Mouse (Mus musculus): ENCODE measurements around the gene Fignl2. TPM values are rescaled to one million over a fixed set of nuclear protein-coding genes. Genes with fewer than 3 reads are reported as not detected.

The Fignl2 gene
- total and polyA plus RNA-seq, 3 experiments = 0.05 TPM; not detected in 2

DNA sequence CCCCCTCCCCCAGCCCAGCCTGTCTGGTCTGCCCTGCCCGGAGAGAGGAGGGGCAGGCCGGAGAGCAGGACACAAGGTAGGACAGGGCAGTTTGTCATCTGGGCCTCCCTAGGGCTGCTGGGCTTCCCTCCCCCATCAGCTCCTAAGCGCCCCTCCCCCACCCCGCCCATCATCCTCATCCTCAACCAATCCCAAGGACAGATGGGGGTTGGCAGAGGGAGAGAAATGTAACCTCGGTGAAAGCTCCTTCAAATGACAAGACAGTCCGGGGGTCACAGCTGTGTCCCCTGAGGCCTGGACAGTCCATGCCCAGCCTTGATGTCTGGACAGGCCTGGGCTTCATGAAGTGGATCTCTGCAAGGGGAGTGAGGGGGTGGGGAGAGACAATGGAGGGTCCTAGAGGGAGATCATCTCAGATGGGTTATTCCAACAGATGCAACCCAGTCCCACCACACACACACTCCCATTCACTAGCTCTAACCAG is 12.0 kb downstream of the Fignl2 start:
- Histone ChIP-seq H3K4me1 (ENCODE audit: insufficient read depth, low read depth, low read length) (no peaks in the 10 kb centered on the region), H3K9me3 (replicated peaks) (peaks cover 97% of the 10 kb centered on the region), H3K4me3 (ENCODE audit: low read depth, low read length) (no peak overlapping the region), H3K27me3 (ENCODE audit: insufficient read depth, low read length) (no peaks in the 10 kb centered on the region), H3K36me3 (replicated peaks) (no peaks in the 10 kb centered on the region)
- DNase-seq (ENCODE audit: low spot score) (no peak), ATAC-seq (ENCODE audit: extremely low read depth, insufficient number of reproducible peaks, low FRiP score, poor library complexity, severe bottlenecking) (no peak)
- TF ChIP-seq CTCF (IDR thresholded peaks at IDR 0.05; ENCODE audit: low read depth, low read length) (no peak), TAL1 (conservative IDR thresholded peaks at IDR 0.05; ENCODE audit: low read depth, low read length) (no peak), GATA2 (IDR thresholded peaks at IDR 0.05; ENCODE audit: borderline replicate concordance, low read depth, low read length) (no peak), POLR2AphosphoS5 (IDR thresholded peaks at IDR 0.05; ENCODE audit: insufficient replicate concordance, low read depth, low read length) (no peak), GATA1 (IDR thresholded peaks at IDR 0.05; ENCODE audit: borderline replicate concordance, low read length) (no peak)

DNA sequence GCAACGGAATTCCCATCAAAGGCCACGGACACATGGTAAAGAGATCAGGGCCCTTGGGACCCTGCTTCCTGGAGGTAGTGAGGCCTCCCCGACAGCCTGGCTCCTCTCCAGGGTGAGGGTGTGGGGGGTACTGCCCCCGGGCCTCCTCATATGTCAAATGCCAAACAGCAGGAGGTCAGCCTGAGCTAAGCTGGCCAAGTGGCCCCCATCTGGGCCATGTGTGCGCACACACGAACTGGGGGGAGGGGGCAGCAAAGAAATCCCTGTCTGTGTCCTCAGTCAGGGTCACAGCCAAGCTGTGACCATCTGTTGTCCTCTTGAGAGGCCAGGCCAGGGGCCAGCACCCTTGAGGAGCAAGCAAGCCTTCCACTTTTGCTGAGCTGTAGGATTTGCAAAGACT is 13.3 kb downstream of the Fignl2 start:
- TF ChIP-seq POLR2AphosphoS5 (IDR thresholded peaks at IDR 0.05; ENCODE audit: insufficient replicate concordance, low read depth, low read length) = no peak
- no peak for TF ChIP-seq GATA2 (IDR thresholded peaks at IDR 0.05; ENCODE audit: borderline replicate concordance, low read depth, low read length)
- no peak for TF ChIP-seq CTCF (IDR thresholded peaks at IDR 0.05; ENCODE audit: low read depth, low read length)
- no peak for TF ChIP-seq GATA1 (IDR thresholded peaks at IDR 0.05; ENCODE audit: borderline replicate concordance, low read length)
- no peak for TF ChIP-seq TAL1 (conservative IDR thresholded peaks at IDR 0.05; ENCODE audit: low read depth, low read length)
- Histone ChIP-seq H3K4me1 (ENCODE audit: insufficient read depth, low read depth, low read length) (no peaks in the 10 kb centered on the region), H3K27me3 (ENCODE audit: insufficient read depth, low read length) (no peaks in the 10 kb centered on the region), H3K9me3 (replicated peaks) (peaks cover 95% of the 10 kb centered on the region), H3K4me3 (ENCODE audit: low read depth, low read length) (no peak overlapping the region; the same call in 1 of the 2 replicates), H3K36me3 (replicated peaks) (no peaks in the 10 kb centered on the region)
- no peak for DNase-seq (ENCODE audit: low spot score)
- no peak for ATAC-seq (ENCODE audit: extremely low read depth, insufficient number of reproducible peaks, low FRiP score, poor library complexity, severe bottlenecking)

DNA sequence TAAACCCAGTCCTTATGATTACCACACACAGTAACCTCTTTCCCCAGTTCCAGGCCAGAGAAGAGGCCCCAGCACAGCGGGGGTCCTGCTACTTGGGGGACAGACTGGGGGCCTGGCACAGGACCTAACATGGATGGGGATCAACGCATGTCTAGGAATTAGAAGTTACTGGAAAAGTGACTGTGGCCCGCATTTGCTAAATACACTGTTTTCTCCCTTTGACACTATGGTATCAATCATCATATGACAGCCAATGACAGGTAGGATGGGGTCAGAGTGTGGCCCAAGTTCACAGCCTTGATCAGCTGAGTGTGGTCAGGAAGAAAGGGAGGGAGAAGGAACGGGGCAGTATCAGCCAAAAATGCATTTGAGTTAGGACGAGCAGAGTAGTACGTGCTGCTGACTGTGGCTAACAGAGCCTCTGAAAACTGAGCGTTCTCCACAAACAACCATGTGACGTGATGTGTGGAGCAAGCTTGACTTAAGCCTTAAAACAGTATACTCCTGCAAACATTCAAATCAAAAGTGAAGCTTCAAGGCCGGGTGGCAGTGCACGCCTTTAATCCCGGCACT is 18.0 kb downstream of the Fignl2 start:
- H3K9me3 ChIP-seq (replicated peaks) = peaks cover 95% of the 10 kb centered on the region
- DNase-seq (ENCODE audit: low spot score) (no peak), ATAC-seq (ENCODE audit: extremely low read depth, insufficient number of reproducible peaks, low FRiP score, poor library complexity, severe bottlenecking) (no peak)
- TF ChIP-seq CTCF (IDR thresholded peaks at IDR 0.05; ENCODE audit: low read depth, low read length) = no peak
- no peak for TF ChIP-seq POLR2AphosphoS5 (IDR thresholded peaks at IDR 0.05; ENCODE audit: insufficient replicate concordance, low read depth, low read length)
- H3K27me3 ChIP-seq (ENCODE audit: insufficient read depth, low read length) = no peaks in the 10 kb centered on the region; the same call in 1 of the 2 replicates
- no peak overlapping the region for H3K4me3 ChIP-seq (ENCODE audit: low read depth, low read length)
- no peaks in the 10 kb centered on the region for H3K4me1 ChIP-seq (ENCODE audit: insufficient read depth, low read depth, low read length)
- no peaks in the 10 kb centered on the region for H3K36me3 ChIP-seq (replicated peaks)

DNA sequence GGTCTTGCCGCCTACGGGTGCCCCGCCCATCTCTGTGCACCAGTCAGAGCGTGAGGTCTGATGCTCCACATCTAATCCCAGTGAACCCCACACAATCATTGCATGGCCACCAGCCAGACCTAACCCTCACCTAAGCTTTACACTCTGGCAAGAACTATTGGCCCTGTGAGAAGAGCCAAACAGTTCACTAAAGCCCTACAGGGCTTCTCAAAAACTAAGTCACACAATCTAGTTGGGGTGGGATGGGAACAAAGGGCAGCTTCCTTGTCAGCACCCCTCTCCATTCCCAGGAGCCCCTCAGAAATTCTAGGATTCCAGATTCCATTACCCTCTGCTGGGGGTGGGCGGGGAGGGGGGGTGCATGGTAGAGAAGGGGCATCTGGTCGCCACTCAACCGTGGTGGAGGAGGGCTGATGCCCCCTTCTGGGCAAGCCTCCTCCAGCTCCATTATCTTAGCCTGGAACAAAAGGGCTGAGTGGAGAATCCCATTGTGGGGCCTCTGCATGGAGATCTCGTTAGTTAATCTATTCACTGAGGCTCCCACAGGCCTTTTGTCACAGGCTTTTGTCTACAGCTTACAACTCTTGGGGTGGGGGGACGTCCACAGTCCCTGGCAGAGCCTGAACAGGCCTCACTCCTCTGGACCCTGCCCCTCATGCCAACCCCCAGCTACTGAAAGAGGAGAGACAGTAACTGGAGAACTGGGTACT is 18.6 kb downstream of the Fignl2 start:
- Histone ChIP-seq H3K27me3 (ENCODE audit: insufficient read depth, low read length) (no peaks in the 10 kb centered on the region; the same call in 1 of the 2 replicates), H3K9me3 (replicated peaks) (peaks cover 92% of the 10 kb centered on the region), H3K4me1 (ENCODE audit: insufficient read depth, low read depth, low read length) (no peaks in the 10 kb centered on the region), H3K4me3 (ENCODE audit: low read depth, low read length) (no peak overlapping the region), H3K36me3 (replicated peaks) (no peaks in the 10 kb centered on the region)
- DNase-seq (ENCODE audit: low spot score) (no peak), ATAC-seq (ENCODE audit: extremely low read depth, insufficient number of reproducible peaks, low FRiP score, poor library complexity, severe bottlenecking) (no peak)
- TF ChIP-seq TAL1 (conservative IDR thresholded peaks at IDR 0.05; ENCODE audit: low read depth, low read length) = no peak
- no peak for TF ChIP-seq CTCF (IDR thresholded peaks at IDR 0.05; ENCODE audit: low read depth, low read length)
- no peak for TF ChIP-seq POLR2AphosphoS5 (IDR thresholded peaks at IDR 0.05; ENCODE audit: insufficient replicate concordance, low read depth, low read length)
- no peak for TF ChIP-seq GATA2 (IDR thresholded peaks at IDR 0.05; ENCODE audit: borderline replicate concordance, low read depth, low read length)
- no peak for TF ChIP-seq GATA1 (IDR thresholded peaks at IDR 0.05; ENCODE audit: borderline replicate concordance, low read length)

DNA sequence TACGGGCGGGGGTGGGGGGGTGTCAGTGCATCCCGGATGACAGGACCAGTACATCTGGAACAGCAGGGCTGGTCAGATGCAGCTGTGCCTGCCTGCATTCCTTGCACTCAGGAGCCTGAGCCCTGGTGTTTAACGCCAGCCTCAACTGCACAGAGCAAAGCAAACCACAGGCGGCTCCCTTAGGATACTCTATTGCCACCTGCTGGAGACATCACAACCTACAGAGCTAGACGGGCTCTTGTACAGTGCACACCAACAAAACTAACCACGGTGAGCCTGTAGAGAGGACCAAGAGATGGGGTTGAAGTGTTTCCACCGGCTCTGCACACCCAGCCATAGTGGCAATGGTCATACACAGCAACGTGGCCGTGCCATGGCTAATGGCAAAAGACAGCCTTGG is 22.1 kb downstream of the Fignl2 start:
- TF ChIP-seq GATA1 (IDR thresholded peaks at IDR 0.05; ENCODE audit: borderline replicate concordance, low read length) (no peak), TAL1 (conservative IDR thresholded peaks at IDR 0.05; ENCODE audit: low read depth, low read length) (no peak), GATA2 (IDR thresholded peaks at IDR 0.05; ENCODE audit: borderline replicate concordance, low read depth, low read length) (no peak), POLR2AphosphoS5 (IDR thresholded peaks at IDR 0.05; ENCODE audit: insufficient replicate concordance, low read depth, low read length) (no peak)
- Histone ChIP-seq H3K9me3 (replicated peaks) (peaks cover 91% of the 10 kb centered on the region), H3K36me3 (replicated peaks) (no peaks in the 10 kb centered on the region), H3K4me3 (ENCODE audit: low read depth, low read length) (no peak overlapping the region), H3K27me3 (ENCODE audit: insufficient read depth, low read length) (no peaks in the 10 kb centered on the region; the same call in 1 of the 2 replicates), H3K4me1 (ENCODE audit: insufficient read depth, low read depth, low read length) (no peaks in the 10 kb centered on the region)
- no peak for ATAC-seq (ENCODE audit: extremely low read depth, insufficient number of reproducible peaks, low FRiP score, poor library complexity, severe bottlenecking)
- DNase-seq (ENCODE audit: low spot score) = no peak

DNA sequence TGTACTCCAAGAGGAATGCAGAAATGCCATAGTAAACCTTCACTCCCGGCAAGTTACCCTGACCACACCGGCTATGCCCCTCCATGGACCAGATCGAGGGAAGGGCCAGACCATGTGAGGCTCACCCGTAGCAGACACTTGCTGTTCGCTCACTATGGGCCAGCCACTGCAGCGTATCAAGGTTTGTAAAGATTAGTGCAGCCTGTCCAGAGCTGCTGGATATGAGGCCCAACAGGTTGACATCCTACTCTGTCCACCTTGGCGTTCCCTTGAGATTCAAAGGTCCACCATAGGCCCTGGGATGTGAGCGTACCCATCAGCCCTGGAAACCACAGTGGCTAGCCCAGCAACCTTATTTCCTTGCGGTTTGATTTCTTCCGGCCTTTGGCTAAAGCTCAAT is 23.8 kb downstream of the Fignl2 start:
- Histone ChIP-seq H3K27me3 (ENCODE audit: insufficient read depth, low read length) (no peaks in the 10 kb centered on the region; the same call in 1 of the 2 replicates), H3K4me3 (ENCODE audit: low read depth, low read length) (no peak overlapping the region), H3K4me1 (ENCODE audit: insufficient read depth, low read depth, low read length) (no peaks in the 10 kb centered on the region), H3K36me3 (replicated peaks) (no peaks in the 10 kb centered on the region), H3K9me3 (replicated peaks) (peaks cover 92% of the 10 kb centered on the region)
- DNase-seq (ENCODE audit: low spot score) = no peak
- no peak for ATAC-seq (ENCODE audit: extremely low read depth, insufficient number of reproducible peaks, low FRiP score, poor library complexity, severe bottlenecking)
- TF ChIP-seq GATA1 (IDR thresholded peaks at IDR 0.05; ENCODE audit: borderline replicate concordance, low read length) (no peak), POLR2AphosphoS5 (IDR thresholded peaks at IDR 0.05; ENCODE audit: insufficient replicate concordance, low read depth, low read length) (no peak), TAL1 (conservative IDR thresholded peaks at IDR 0.05; ENCODE audit: low read depth, low read length) (no peak), CTCF (IDR thresholded peaks at IDR 0.05; ENCODE audit: low read depth, low read length) (no peak), GATA2 (IDR thresholded peaks at IDR 0.05; ENCODE audit: borderline replicate concordance, low read depth, low read length) (no peak)

Data from G1E (cell line).